Mouse (Mus musculus): ENCODE measurements around the gene C1rb.
"Not testable (repeated sequence)": the region's sequence is repeated elsewhere in the genome, so short reads cannot be mapped to it uniquely, and the experiment has no call there.

C1rb gene

DNA sequence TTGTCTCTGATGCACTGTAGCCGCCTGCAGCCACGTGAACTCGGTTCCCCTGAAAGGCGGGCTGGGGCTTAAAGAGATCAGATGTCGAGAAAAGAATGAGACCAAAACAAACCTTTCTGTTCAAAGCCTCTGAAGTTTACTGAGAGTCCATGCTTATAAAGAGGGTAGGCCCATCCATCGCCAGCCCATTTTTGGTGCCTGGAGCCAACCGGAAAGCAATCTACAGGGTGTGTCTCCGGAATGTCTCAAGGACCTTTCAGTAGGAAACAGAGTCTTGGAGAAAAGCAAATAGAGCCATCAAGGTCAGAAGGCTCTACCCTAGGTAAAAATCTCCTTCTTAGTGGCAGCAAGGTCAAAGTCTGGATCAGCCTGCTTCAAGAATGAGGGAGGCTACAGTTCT is 23.0 kb downstream of the C1rb start:
- no peak for DNase-seq (ENCODE audit: low read depth, low spot score)

DNA sequence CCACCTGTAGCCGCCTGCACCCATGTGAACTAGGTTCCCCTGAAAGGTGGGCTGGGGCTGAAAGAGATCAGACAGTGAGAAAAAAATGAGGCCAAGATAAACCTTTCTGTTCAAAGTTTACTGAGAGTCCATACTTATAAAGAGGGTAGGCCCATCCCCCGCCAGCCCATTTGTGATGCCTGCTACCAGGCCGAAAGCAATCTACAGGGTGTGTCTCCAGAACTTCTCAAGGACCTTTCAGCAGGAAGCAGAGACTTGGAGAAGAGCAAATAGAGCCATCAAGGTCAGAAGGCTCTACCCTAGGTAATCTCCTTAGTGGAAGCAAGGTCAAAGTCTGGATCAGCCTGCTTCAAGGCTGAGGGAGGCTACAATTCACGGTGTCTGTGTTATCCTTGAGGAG is 31.9 kb downstream of the C1rb start:
- DNase-seq (ENCODE audit: low read depth, low spot score): no peak

DNA sequence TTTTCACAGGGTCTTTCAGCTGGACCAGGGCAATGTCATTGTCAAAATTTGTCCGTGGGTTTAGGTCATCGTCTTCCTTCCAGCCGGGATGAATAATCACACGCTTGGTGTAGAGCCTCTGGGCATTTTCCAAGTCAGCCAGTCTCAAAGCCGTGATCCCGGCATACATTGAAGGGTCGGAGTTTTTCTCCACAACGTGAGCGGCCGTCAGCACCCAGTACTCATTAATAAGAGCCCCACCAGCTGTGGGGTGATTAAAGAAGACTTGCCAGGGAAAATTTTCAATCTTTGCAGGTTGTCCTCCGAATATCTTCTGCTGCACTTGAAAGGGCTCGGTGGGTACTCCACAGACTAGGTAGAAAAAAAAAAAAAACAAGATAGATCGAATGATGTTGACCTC is 55.5 kb downstream of the C1rb start:
- no peak for DNase-seq (ENCODE audit: low read depth, low spot score)

DNA sequence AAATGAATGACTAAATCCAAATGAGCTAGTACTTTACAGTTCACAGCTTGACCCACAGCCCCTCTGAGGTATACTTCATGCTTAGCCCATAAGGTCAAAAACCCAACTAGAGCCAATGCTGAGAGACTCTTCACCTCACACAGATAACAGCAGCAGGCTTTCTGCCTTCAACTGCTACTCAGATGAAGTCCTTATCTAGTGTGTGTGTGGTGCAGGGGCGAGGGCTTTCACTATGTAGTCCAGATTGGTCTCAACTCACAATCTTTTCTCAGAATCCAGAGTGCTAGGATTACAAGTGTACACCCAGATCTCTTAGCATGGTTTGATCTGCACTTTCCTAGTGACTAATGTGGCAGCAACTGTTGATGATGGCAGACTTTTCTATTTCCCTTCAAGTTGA is 56.1 kb downstream of the C1rb start:
- DNase-seq (ENCODE audit: low read depth, low spot score): not testable (repeated sequence)

DNA sequence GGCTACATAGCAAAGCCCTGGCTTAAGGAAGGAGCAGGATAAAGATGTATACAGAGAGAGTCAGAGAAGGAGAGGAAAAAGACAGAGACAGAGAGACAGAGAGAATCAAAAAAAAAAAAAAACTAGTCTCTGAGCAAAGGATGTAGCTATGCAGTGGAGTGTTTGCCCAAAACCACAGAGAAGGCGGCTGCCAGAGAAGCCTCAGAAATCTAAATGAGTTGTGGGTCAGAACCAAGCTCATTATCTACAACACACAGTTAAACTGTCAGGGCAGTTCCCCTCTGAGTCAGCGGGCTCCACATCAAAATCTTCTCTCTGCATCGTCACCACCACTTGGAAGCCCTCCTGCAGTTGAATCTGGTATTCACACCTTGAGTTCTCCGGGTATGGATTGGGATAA is 60.7 kb downstream of the C1rb start:
- no peak for DNase-seq (ENCODE audit: low read depth, low spot score)

All from skeletal muscle tissue, adult 2 months (tissue).